ENCODE assay signal across 9 mouse cellular contexts in the genomic region with DNA sequence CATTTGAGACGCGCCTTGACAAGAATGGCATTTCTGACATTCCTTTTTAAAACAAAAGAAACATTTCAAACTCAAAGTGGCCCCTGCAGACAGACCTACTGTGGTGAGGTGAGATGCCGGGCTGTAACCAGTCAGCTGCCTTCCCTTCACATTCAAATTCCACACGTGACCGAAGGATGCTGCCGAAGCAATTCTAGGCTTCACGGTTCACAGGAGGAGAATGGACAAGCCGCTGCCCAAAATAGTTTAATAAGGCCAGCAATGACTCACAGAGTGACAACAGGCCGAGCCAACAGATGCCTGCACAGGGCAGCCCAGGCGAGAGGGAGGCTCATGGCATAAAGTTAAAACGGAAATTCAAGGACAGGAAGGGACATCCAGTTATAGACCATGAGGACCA. TPM values are rescaled to one million over a fixed set of nuclear protein-coding genes. Genes with fewer than 3 reads are reported as not detected.
DNase-seq lines count a peak whose midpoint lies in the region; ATAC-seq and TF ChIP-seq lines count a peak whose summit lies in the region.
"Had no signal": no experiment of that assay in that cellular context is flagged by ENCODE, and none has a peak within 500 bp of the region (broad histone marks: within the 10 kb centered on the region; RNA-seq: fewer than 3 reads in every experiment).

No protein-coding gene starts in this region.

- H3K27me3 ChIP-seq in heart, adult 2 months (ENCODE audit: control insufficient read depth, insufficient read depth, low read length), result no peaks in the 10 kb centered on the region
- no peaks in the 10 kb centered on the region for H3K27me3 ChIP-seq in kidney, embryonic 16.5 days (ENCODE audit: insufficient read depth, low read length)

- no peak overlapping the region for H3K4me3 ChIP-seq in heart, adult 2 months
- H3K4me3 ChIP-seq in kidney, embryonic 16.5 days (ENCODE audit: low read length), result no peak overlapping the region

- no peak overlapping the region for H3K4me2 ChIP-seq in kidney, embryonic 16.5 days (replicated peaks; ENCODE audit: low read depth, low read length)

- H3K4me1 ChIP-seq in heart, adult 2 months (ENCODE audit: control insufficient read depth, insufficient read depth, low read length), result peaks cover 2% of the 10 kb centered on the region
- peaks cover 26% of the 10 kb centered on the region for H3K4me1 ChIP-seq in kidney, embryonic 16.5 days (ENCODE audit: insufficient read depth, low read length)

- H3K36me3 ChIP-seq in heart, adult 2 months (ENCODE audit: control insufficient read depth, insufficient read depth, low read length), result peaks cover 3% of the 10 kb centered on the region; the same call in 1 of the 2 replicates
- no peaks in the 10 kb centered on the region for H3K36me3 ChIP-seq in kidney, embryonic 16.5 days (ENCODE audit: insufficient read depth, low read length)

- peak overlapping the region; percentile 87 for H3K27ac ChIP-seq in heart, adult 2 months
- 0 out of 2 replicates have a peak overlapping the region, but pooled peaks have one; percentile 40 for H3K27ac ChIP-seq in kidney, embryonic 16.5 days (ENCODE audit: low read length)

- H3K79me2 ChIP-seq in heart, adult 2 months (replicated peaks; ENCODE audit: control insufficient read depth, insufficient read depth, low read length), result no peaks in the 10 kb centered on the region; the same call in 1 of the 2 replicates

- peak; percentile 60; the same call in 1 of the 2 replicates for TF ChIP-seq EP300 in heart, adult 2 months (IDR thresholded peaks at IDR 0.05; ENCODE audit: insufficient read depth, low read depth, low read length)

- peak; percentile 77; the same call in 1 of the 2 replicates for ATAC-seq in kidney, embryonic 16.5 days (ENCODE audit: low FRiP score, low TSS enrichment)
- ATAC-seq in megakaryocyte progenitor cell, adult 5-6 weeks (replicated peaks; ENCODE audit: poor library complexity), result no peak

- peak; percentile 40; the same call in 1 of the 2 replicates for TF ChIP-seq POLR2A in heart, adult 2 months (IDR thresholded peaks at IDR 0.05; ENCODE audit: insufficient read depth, low read depth, low read length)

- intact Hi-C loops in heart, adult 2 months (cut with DNase I), result no loop called here

- TF ChIP-seq CTCF in heart, adult 2 months (IDR thresholded peaks at IDR 0.05), result no peak

- WGBS in heart, adult 2 months, result 51% methylated on average over 11 of the region's 11 CpGs
- WGBS in kidney, embryonic 16.5 days, result 47% methylated on average over 11 of the region's 11 CpGs

- peak; percentile 77 for DNase-seq in adrenal gland, adult 2 months
- DNase-seq in adrenal gland, adult 18-20 months (ENCODE audit: low spot score in 2 of 2), result no peak
- peak; percentile 92 for DNase-seq in brain, adult 2 months (ENCODE audit: low read depth, low spot score)
- DNase-seq in heart, adult 2 months, result peak in 1 of 2 experiments; percentile 73
- DNase-seq in thymus, postnatal 25 days, result no peak
- no peak for DNase-seq in ovary, postnatal 10 days (ENCODE audit: low spot score)
- DNase-seq: thymus, postnatal 4 days had no signal

- H3K9me3 ChIP-seq in kidney, embryonic 16.5 days (ENCODE audit: low read length), result no peaks in the 10 kb centered on the region

- H3K9ac ChIP-seq in heart, adult 2 months (ENCODE audit: low read depth, low read length), result no peak overlapping the region
- no peak overlapping the region for H3K9ac ChIP-seq in kidney, embryonic 16.5 days (replicated peaks; ENCODE audit: low read length)

RNA-seq across cellular contexts. Expression of gene Osbpl3, which starts 51.3 kb away (rescaled TPM):
- 10 to 100 TPM; 28.2 to 97.9 TPM for total RNA-seq in adrenal gland, adult 2 months (2021)
- polyA plus RNA-seq in adrenal gland, adult 2 months (2012; rRNA removed), result 11.0 and 13.0 TPM in 2 replicates
- 10 to 100 TPM; 34.5 to 36.3 TPM for total RNA-seq in adrenal gland, adult 18-20 months (2021)
- total RNA-seq in heart, adult 2 months (2021), result 10 to 100 TPM; 25.4 to 26.5 TPM
- 12.8 and 15.6 TPM in 2 replicates for polyA plus RNA-seq in heart, adult 2 months (2012; rRNA removed)
- 18.2 and 22.5 TPM in 2 replicates for polyA plus RNA-seq in kidney, embryonic 16.5 days (2015; fragmentation: Nextera tagmentation; extraction: Ambion mirVana)
- 6.4 and 6.9 TPM in 2 replicates for total RNA-seq in megakaryocyte progenitor cell, adult 5-6 weeks (2015)
- total RNA-seq in megakaryocyte progenitor cell, adult 5-6 weeks (2017), result 10.3 and 11.6 TPM in 2 replicates

Comparison
In these comparisons a context has a peak if more than half of its experiments do, and no peak if none do; other contexts are left out.
1. DNase-seq: peak in adrenal gland, adult 2 months (single experiment) and brain, adult 2 months (single experiment); none in adrenal gland, adult 18-20 months (0 of 2), thymus, postnatal 25 days (single experiment) and ovary, postnatal 10 days (single experiment).